In the genomic region with DNA sequence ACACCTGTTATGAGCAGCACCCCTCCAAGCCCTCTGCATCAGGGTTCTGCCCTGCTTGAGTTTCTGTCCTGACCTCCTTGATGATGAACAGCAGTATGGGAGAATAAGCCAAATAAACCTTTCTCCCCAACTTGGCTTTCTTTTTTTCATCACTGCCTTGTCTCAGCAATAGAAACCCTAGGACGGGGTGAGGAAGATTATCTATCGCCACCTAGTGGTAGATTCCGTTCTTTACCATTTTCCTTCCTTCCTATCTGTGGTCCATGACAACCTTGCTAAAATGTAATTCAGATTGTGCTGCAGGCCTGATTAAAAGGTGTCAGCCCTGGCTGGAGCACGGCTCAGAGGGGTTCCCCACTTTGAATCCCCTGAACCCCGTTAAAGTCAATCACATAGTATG, we compare ENCODE assay signal across 8 mouse cellular contexts. TPM values are rescaled to one million over a fixed set of nuclear protein-coding genes. Genes with fewer than 3 reads are reported as not detected.
DNase-seq lines count a peak whose midpoint lies in the region; ATAC-seq lines count a peak whose summit lies in the region.

No protein-coding gene starts in this region.

- DNase-seq in adrenal gland, postnatal 10 days: peak; percentile 8
- no peak for DNase-seq in adrenal gland, postnatal 4 days (ENCODE audit: low spot score in 2 of 2)
- peak; percentile 46 for DNase-seq in liver, embryonic 11.5 days (ENCODE audit: low spot score)
- DNase-seq in liver: no peak
- DNase-seq in cerebellum, adult 9-10 months: peak; percentile 62
- DNase-seq in right cerebral cortex, postnatal 25 days: no peak

- WGBS in liver, embryonic 11.5 days: 2% methylated on average over 5 of the region's 5 CpGs
- WGBS in hindbrain, embryonic 15.5 days: 4% methylated on average over 5 of the region's 5 CpGs

- no peak; the same call in 1 of the 2 replicates for ATAC-seq in liver, embryonic 11.5 days (replicated peaks; ENCODE audit: low FRiP score)
- peak; percentile 40; the same call in 1 of the 2 replicates for ATAC-seq in hindbrain, embryonic 15.5 days (ENCODE audit: low FRiP score, low read depth)
- ATAC-seq in megakaryocyte-erythroid progenitor cell, adult 5-6 weeks (replicated peaks; ENCODE audit: low FRiP score, low TSS enrichment, poor library complexity, severe bottlenecking): peak; percentile 40

- H3K4me3 ChIP-seq in liver, embryonic 11.5 days (ENCODE audit: low read depth, low read length): no peak overlapping the region
- H3K4me3 ChIP-seq in hindbrain, embryonic 15.5 days: no peak overlapping the region

- no peaks in the 10 kb centered on the region for H3K36me3 ChIP-seq in liver, embryonic 11.5 days (ENCODE audit: control insufficient read depth, insufficient read depth, low read length)
- no peaks in the 10 kb centered on the region for H3K36me3 ChIP-seq in hindbrain, embryonic 15.5 days

- H3K9me3 ChIP-seq in liver, embryonic 11.5 days (ENCODE audit: control insufficient read depth, low read length): no peaks in the 10 kb centered on the region
- H3K9me3 ChIP-seq in hindbrain, embryonic 15.5 days: no peaks in the 10 kb centered on the region

- no peaks in the 10 kb centered on the region for H3K27me3 ChIP-seq in liver, embryonic 11.5 days (replicated peaks; ENCODE audit: control insufficient read depth, insufficient read depth, low read length)
- no peaks in the 10 kb centered on the region for H3K27me3 ChIP-seq in hindbrain, embryonic 15.5 days

- no peak overlapping the region for H3K4me2 ChIP-seq in liver, embryonic 11.5 days
- no peak overlapping the region for H3K4me2 ChIP-seq in hindbrain, embryonic 15.5 days

- no peak overlapping the region for H3K27ac ChIP-seq in liver, embryonic 11.5 days (ENCODE audit: low read depth, low read length)
- no peak overlapping the region for H3K27ac ChIP-seq in hindbrain, embryonic 15.5 days (replicated peaks)

- H3K4me1 ChIP-seq in liver, embryonic 11.5 days (replicated peaks; ENCODE audit: control insufficient read depth, insufficient read depth, low read length): peaks cover 25% of the 10 kb centered on the region
- H3K4me1 ChIP-seq in hindbrain, embryonic 15.5 days (replicated peaks): peaks cover 12% of the 10 kb centered on the region

- no peak overlapping the region for H3K9ac ChIP-seq in liver, embryonic 11.5 days (ENCODE audit: low read depth, low read length)
- no peak overlapping the region for H3K9ac ChIP-seq in hindbrain, embryonic 15.5 days

RNA-seq across cellular contexts. Expression of gene Ak7, which starts 16.9 kb away (rescaled TPM):
- under 1 TPM; 0.12 to 0.18 TPM for total RNA-seq in adrenal gland, postnatal 10 days (2021)
- total RNA-seq in adrenal gland, postnatal 4 days (2021): under 1 TPM; 0.25 to 0.36 TPM
- polyA plus RNA-seq in liver, embryonic 11.5 days (2014; fragmentation: Nextera tagmentation; extraction: Ambion mirVana): 0.10 TPM in 1 of 2 replicates, not detected in the other
- 1.9 and 2.5 TPM in 2 replicates for polyA plus RNA-seq in hindbrain, embryonic 15.5 days (2015; fragmentation: Nextera tagmentation; extraction: Ambion mirVana)
- total RNA-seq in megakaryocyte-erythroid progenitor cell, adult 5-6 weeks (2014; fragmentation: Nextera tagmentation): 0.22 TPM in 1 of 2 replicates, not detected in the other
- total RNA-seq in megakaryocyte-erythroid progenitor cell, adult 5-6 weeks (2017): 0.05 and 0.27 TPM in 2 replicates

RNA-seq across cellular contexts. Expression of gene Atg2b, which starts 37.6 kb away (rescaled TPM):
- 10 to 100 TPM; 24.2 to 28.3 TPM for total RNA-seq in adrenal gland, postnatal 10 days (2021)
- 10 to 100 TPM; 27.4 to 30.5 TPM for total RNA-seq in adrenal gland, postnatal 4 days (2021)
- polyA plus RNA-seq in liver, embryonic 11.5 days (2014; fragmentation: Nextera tagmentation; extraction: Ambion mirVana): 26.3 and 28.2 TPM in 2 replicates
- 13.0 and 13.6 TPM in 2 replicates for polyA plus RNA-seq in hindbrain, embryonic 15.5 days (2015; fragmentation: Nextera tagmentation; extraction: Ambion mirVana)
- 77.7 and 89.6 TPM in 2 replicates for total RNA-seq in megakaryocyte-erythroid progenitor cell, adult 5-6 weeks (2014; fragmentation: Nextera tagmentation)
- 37.7 and 41.3 TPM in 2 replicates for total RNA-seq in megakaryocyte-erythroid progenitor cell, adult 5-6 weeks (2017)

RNA-seq across cellular contexts. Expression of gene Gskip, which starts 38.0 kb away (rescaled TPM):
- 10 to 100 TPM; 17.2 to 17.9 TPM for total RNA-seq in adrenal gland, postnatal 10 days (2021)
- 10 to 100 TPM; 16.7 to 17.4 TPM for total RNA-seq in adrenal gland, postnatal 4 days (2021)
- 27.5 and 28.4 TPM in 2 replicates for polyA plus RNA-seq in liver, embryonic 11.5 days (2014; fragmentation: Nextera tagmentation; extraction: Ambion mirVana)
- 28.5 and 32.1 TPM in 2 replicates for polyA plus RNA-seq in hindbrain, embryonic 15.5 days (2015; fragmentation: Nextera tagmentation; extraction: Ambion mirVana)
- total RNA-seq in megakaryocyte-erythroid progenitor cell, adult 5-6 weeks (2014; fragmentation: Nextera tagmentation): 15.5 and 20.6 TPM in 2 replicates
- total RNA-seq in megakaryocyte-erythroid progenitor cell, adult 5-6 weeks (2017): 12.5 and 19.1 TPM in 2 replicates

Comparison
In these comparisons a context has a peak if more than half of its experiments do, and no peak if none do; other contexts are left out.
1. DNase-seq: peak in adrenal gland, postnatal 10 days (single experiment), liver, embryonic 11.5 days (single experiment) and cerebellum, adult 9-10 months (single experiment); none in adrenal gland, postnatal 4 days (0 of 2), liver (single experiment) and right cerebral cortex, postnatal 25 days (single experiment).